Mouse (Mus musculus) bone marrow macrophage, adult 2 months (primary cell): ENCODE results near the gene Fam209. TPM values are rescaled to one million over a fixed set of nuclear protein-coding genes. Genes with fewer than 3 reads are reported as not detected.

Source experiments
- H3K27ac ChIP-seq: 2 replicates; pipeline ENCODE4 v1.5.1; 2012; ENCODE audit warnings: low read depth, low read length; ENCODE audit not compliant: insufficient read depth
- H3K4me1 ChIP-seq: 2 replicates; pipeline ENCODE4 v1.6.1; 2012; ENCODE audit warnings: low read length; ENCODE audit not compliant: control insufficient read depth, insufficient read depth
- H3K4me3 ChIP-seq: 2 replicates; pipeline ENCODE4 v1.5.1; 2012; ENCODE audit warnings: mild to moderate bottlenecking, low read length, moderate library complexity; ENCODE audit not compliant: insufficient read depth
- CTCF ChIP-seq: IDR thresholded peaks from 2 replicates; pipeline ENCODE4 v1.5.1; 2012; ENCODE audit warnings: low read depth, mild to moderate bottlenecking, low read length, moderate library complexity
- POLR2A ChIP-seq: IDR thresholded peaks from 2 replicates; pipeline ENCODE4 v1.6.1; 2012; ENCODE audit warnings: mild to moderate bottlenecking, low read depth, low read length, borderline replicate concordance
- polyA plus RNA-seq: library from polyadenylated mRNA; stranded (reverse); fragments of >200 nt; gene quantifications from 2 replicates; pipeline ENCODE4 v1.2.4, GENCODE M21; 2012; ENCODE audit not compliant: missing spikeins, insufficient read depth, insufficient read length

Gene Fam209
- polyA plus RNA-seq = 1.6 TPM in 1 of 2 replicates, not detected in the other

- no peak within 1 kb of the TSS for H3K4me3 ChIP-seq
Observed at GRCm38 (mm10) chr2:172472318-172472717, at the start of gene Fam209. Gene Fam209 (plus strand): TSS chr2:172472520.

GRCm38 (mm10) chr2:172430609-172431008 lies 41.7 kb upstream of the Fam209 start:
- TF ChIP-seq POLR2A (no peak), CTCF (no peak)
- Histone ChIP-seq H3K4me1 (no peaks in the 10 kb centered on the region), H3K4me3 (no peak overlapping the region), H3K27ac (no peak overlapping the region)

More at GRCm38 (mm10) chr2:172472318-172472717, at the start of gene Fam209:
- no peak within 1 kb of the TSS for H3K27ac ChIP-seq
- TF ChIP-seq POLR2A (no peak), CTCF (no peak)
- peaks cover 3% of the 10 kb centered on the region for H3K4me1 ChIP-seq

- TF ChIP-seq POLR2A = no peak
- no peak for TF ChIP-seq CTCF
- H3K4me1 ChIP-seq = peaks cover 24% of the 10 kb centered on the region
Observed at GRCm38 (mm10) chr2:172433746-172434145, 38.6 kb upstream of the Fam209 start.

GRCm38 (mm10) chr2:172437371-172437952 lies 34.9 kb upstream of the Fam209 start:
- Histone ChIP-seq H3K4me1 (peaks cover 38% of the 10 kb centered on the region), H3K27ac (peak overlapping the region; percentile 66), H3K4me3 (peak overlapping the region; percentile 2; the same call in 1 of the 2 replicates)
- TF ChIP-seq CTCF = no peak
- TF ChIP-seq POLR2A = no peak

More at GRCm38 (mm10) chr2:172433746-172434145, 38.6 kb upstream of the Fam209 start:
- Histone ChIP-seq H3K27ac (no peak overlapping the region), H3K4me3 (no peak overlapping the region)

- Histone ChIP-seq H3K27ac (peak within 1 kb of the TSS; percentile 86), H3K4me1 (peaks cover 38% of the 10 kb centered on the region), H3K4me3 (peak within 1 kb of the TSS; percentile 83)
- 0 out of 2 replicates have a peak, but pooled peaks have one; percentile 35 for TF ChIP-seq POLR2A
- no peak for TF ChIP-seq CTCF
Observed at GRCm38 (mm10) chr2:172439843-172440639, 32.3 kb upstream of the Fam209 start, which contains the start of gene Rtf2. Gene Rtf2 (plus strand): TSS chr2:172440556.

GRCm38 (mm10) chr2:172440640-172441005 lies 31.7 kb upstream of the Fam209 start:
- TF ChIP-seq CTCF (no peak), POLR2A (no peak)
- H3K4me1 ChIP-seq = peaks cover 38% of the 10 kb centered on the region
- peak overlapping the region; percentile 76 for H3K4me3 ChIP-seq
- peak overlapping the region; percentile 64 for H3K27ac ChIP-seq

- H3K4me1 ChIP-seq = peaks cover 34% of the 10 kb centered on the region
- H3K27ac ChIP-seq = peak overlapping the region; percentile 64
- peak overlapping the region; percentile 76 for H3K4me3 ChIP-seq
- no peak for TF ChIP-seq POLR2A
- no peak for TF ChIP-seq CTCF
Observed at GRCm38 (mm10) chr2:172441176-172441575, 31.1 kb upstream of the Fam209 start.

- Histone ChIP-seq H3K4me3 (no peak overlapping the region), H3K4me1 (peaks cover 7% of the 10 kb centered on the region), H3K27ac (no peak overlapping the region)
- TF ChIP-seq POLR2A (no peak), CTCF (no peak)
Observed at GRCm38 (mm10) chr2:172445617-172446016, 26.7 kb upstream of the Fam209 start.

- no peak overlapping the region for H3K4me3 ChIP-seq
- H3K4me1 ChIP-seq = no peaks in the 10 kb centered on the region
- H3K27ac ChIP-seq = no peak overlapping the region
- no peak for TF ChIP-seq POLR2A
- peak; percentile 47 for TF ChIP-seq CTCF
Observed at GRCm38 (mm10) chr2:172447317-172447716, 25.0 kb upstream of the Fam209 start.

GRCm38 (mm10) chr2:172448329-172448728 lies 24.0 kb upstream of the Fam209 start:
- Histone ChIP-seq H3K4me3 (no peak overlapping the region), H3K27ac (no peak overlapping the region), H3K4me1 (no peaks in the 10 kb centered on the region)
- TF ChIP-seq CTCF = no peak
- no peak for TF ChIP-seq POLR2A
